Mouse (Mus musculus): Measurements from ENCODE around the gene Cish. TPM values are rescaled to one million over a fixed set of nuclear protein-coding genes. Genes with fewer than 3 reads are reported as not detected.

The Cish gene
- polyA plus RNA-seq, 1 experiment from 2014 or later: 31.1 TPM

DNA sequence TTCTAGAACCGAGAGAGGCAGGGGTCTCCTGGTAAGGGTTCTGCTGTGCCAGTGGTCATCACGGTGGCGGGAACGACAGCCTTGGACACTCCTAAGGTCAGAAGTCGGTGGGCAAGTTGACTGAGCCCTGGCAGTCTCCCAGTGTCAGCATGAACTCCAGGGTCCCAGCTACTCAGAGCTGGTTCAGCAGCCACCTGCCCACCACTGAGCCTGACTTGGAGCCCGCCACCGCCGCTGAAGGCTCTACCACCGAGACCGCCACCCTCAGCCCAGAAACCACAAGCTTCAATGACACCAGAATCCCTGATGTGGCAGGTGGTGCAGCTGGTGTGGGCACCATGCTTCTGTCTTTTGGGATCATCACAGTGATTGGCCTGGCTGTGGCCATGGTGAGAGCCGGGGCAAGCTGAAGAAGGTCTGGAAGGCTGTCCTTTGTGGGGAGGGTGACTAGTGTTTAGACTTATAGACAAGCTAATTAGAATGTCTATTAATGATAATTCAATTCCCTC lies 46.4 kb downstream of the Cish start:
- no peak for ATAC-seq (replicated peaks; ENCODE audit: insufficient number of reproducible peaks, insufficient read depth, low FRiP score, low read depth)
- H3K27ac ChIP-seq: no peak overlapping the region
- no peaks in the 10 kb centered on the region for H3K9me3 ChIP-seq (replicated peaks)
- no peak overlapping the region for H3K4me2 ChIP-seq
- H3K36me3 ChIP-seq: no peaks in the 10 kb centered on the region
- H3K9ac ChIP-seq: no peak overlapping the region
- H3K4me1 ChIP-seq (replicated peaks): peaks cover 24% of the 10 kb centered on the region
- H3K27me3 ChIP-seq: peaks cover 6% of the 10 kb centered on the region
- no peak overlapping the region for H3K4me3 ChIP-seq
- WGBS: 82% methylated on average over 11 of the region's 11 CpGs

DNA sequence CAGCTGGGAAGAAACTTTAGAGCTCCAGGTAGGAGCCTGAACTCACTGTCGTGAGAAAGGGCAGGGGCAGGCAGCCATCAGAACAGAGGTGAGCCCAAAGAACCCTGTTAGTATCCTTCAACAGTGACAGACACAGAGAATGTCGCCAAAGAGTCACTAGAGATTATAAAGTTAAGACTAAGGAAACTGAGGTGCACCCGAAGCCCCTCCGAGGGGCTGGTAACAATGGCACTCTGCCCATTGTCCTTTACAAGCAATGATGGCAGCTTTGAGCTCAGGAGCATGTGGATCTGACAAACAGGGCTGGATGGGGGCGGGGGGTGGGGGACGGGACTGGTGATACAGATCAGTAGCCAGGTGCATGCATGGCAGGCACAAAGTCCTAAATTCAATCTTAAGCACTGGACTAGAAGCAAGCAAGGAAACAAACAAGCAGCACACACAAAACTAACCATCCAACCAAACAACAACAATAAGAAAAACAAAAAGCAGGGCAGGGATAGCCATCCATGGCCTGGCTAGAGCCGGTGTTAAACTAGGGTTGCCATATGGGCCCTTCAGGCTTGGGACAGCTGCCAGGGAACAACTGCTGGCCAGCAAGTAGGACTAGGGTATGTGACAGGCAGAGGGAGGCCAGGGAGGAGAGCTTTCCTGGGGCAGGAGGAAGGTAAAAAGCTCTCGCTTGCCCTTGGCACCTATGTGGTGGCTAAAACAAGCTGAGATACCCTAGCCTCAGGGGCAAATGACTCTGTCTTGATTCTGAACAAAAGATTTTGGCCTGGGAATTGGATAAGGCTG lies 47.5 kb downstream of the Cish start:
- Histone ChIP-seq H3K27me3 (peaks cover 6% of the 10 kb centered on the region), H3K4me3 (no peak overlapping the region), H3K4me1 (replicated peaks) (peaks cover 16% of the 10 kb centered on the region), H3K9me3 (replicated peaks) (no peaks in the 10 kb centered on the region), H3K36me3 (no peaks in the 10 kb centered on the region), H3K27ac (no peak overlapping the region), H3K4me2 (no peak overlapping the region), H3K9ac (no peak overlapping the region)
- ATAC-seq (replicated peaks; ENCODE audit: insufficient number of reproducible peaks, insufficient read depth, low FRiP score, low read depth): no peak
- WGBS: 66% methylated on average over 8 of the region's 8 CpGs

DNA sequence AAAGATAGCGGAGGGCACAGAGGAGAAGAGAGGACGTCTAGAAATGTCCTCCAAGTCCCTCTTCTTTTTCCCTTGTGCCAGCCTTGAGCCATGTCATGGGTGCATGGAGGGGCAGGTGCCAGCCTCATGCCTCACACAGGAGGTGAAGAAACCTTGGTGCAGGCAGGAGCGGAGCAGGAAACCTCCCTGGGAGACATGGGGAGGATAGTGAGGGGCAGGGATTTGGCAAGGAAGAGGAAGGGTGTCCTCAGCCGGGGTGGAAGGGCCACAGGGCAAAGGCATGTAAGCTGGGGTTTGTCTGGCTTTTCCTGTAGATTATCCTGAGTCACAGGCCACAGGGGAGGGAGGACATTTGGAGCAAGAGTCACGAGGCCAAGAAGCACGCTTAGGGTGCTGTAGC lies 48.2 kb downstream of the Cish start:
- Histone ChIP-seq H3K9ac (no peak overlapping the region), H3K4me1 (replicated peaks) (peaks cover 10% of the 10 kb centered on the region), H3K27ac (no peak overlapping the region), H3K4me2 (no peak overlapping the region), H3K36me3 (no peaks in the 10 kb centered on the region), H3K27me3 (peaks cover 6% of the 10 kb centered on the region), H3K4me3 (no peak overlapping the region), H3K9me3 (replicated peaks) (no peaks in the 10 kb centered on the region)
- 63% methylated on average over 6 of the region's 6 CpGs for WGBS
- no peak for ATAC-seq (replicated peaks; ENCODE audit: insufficient number of reproducible peaks, insufficient read depth, low FRiP score, low read depth)

DNA sequence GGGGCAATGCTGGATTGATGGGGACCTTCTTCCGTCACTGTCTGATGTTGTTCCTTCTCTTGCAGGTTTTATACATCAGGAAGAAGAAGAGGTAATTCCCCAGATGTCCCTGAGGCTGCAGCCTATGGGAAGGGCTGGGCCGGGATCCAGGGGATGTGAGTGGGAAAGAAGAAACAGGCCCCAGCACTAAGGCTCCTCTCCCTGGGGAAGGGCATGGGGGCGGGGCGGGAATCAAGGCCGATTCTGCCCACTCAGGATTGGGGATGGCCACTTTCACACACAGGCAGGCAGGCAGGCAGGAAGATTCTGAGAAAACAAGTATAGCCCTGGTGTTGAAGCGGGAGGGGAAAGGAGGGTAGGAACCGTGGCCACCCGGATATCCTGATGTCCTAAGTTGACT lies 50.3 kb downstream of the Cish start:
- no peaks in the 10 kb centered on the region for H3K36me3 ChIP-seq
- H3K27me3 ChIP-seq: peaks cover 6% of the 10 kb centered on the region
- H3K4me2 ChIP-seq: no peak overlapping the region
- ATAC-seq (replicated peaks; ENCODE audit: insufficient number of reproducible peaks, insufficient read depth, low FRiP score, low read depth): no peak
- peaks cover 3% of the 10 kb centered on the region; the same call in 1 of the 2 replicates for H3K4me1 ChIP-seq (replicated peaks)
- H3K27ac ChIP-seq: no peak overlapping the region
- H3K9ac ChIP-seq: no peak overlapping the region
- H3K4me3 ChIP-seq: no peak overlapping the region
- 83% methylated on average over 8 of the region's 8 CpGs for WGBS
- H3K9me3 ChIP-seq (replicated peaks): no peaks in the 10 kb centered on the region

DNA sequence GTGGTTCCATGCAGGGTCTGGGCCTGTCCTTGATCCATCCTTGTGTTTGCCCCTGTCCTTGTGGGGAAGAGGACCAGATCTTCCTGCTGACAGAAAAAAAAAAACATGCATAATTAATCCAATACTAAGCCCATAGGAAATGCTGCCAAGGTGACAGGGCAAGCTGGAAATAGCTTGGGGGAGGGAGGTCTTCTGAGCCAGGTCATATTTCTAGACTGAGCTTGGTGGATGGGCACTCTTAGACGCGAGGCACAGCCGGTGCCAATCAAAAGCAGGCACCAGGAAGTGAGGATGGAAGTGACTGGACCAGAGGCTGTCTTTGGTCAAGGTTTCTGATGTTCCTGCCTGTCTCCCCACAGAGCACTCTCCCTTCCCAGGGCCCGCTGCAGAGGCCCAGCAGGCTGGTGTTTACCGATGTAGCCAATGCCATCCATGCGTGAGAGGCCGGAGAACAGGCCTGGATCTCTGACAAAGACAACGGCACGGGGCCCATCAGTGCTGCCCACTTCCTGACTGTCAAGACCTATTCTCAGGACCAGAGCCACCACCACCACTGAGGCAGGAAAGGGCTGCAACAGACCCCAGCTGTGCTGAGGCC lies 51.9 kb downstream of the Cish start:
- H3K9me3 ChIP-seq (replicated peaks): no peaks in the 10 kb centered on the region
- H3K4me1 ChIP-seq (replicated peaks): no peaks in the 10 kb centered on the region
- no peaks in the 10 kb centered on the region for H3K36me3 ChIP-seq
- H3K4me2 ChIP-seq: no peak overlapping the region
- H3K4me3 ChIP-seq: no peak overlapping the region
- H3K9ac ChIP-seq: no peak overlapping the region
- WGBS: 75% methylated on average over 9 of the region's 9 CpGs
- peaks cover 4% of the 10 kb centered on the region; the same call in 1 of the 2 replicates for H3K27me3 ChIP-seq
- H3K27ac ChIP-seq: no peak overlapping the region
- ATAC-seq (replicated peaks; ENCODE audit: insufficient number of reproducible peaks, insufficient read depth, low FRiP score, low read depth): no peak

DNA sequence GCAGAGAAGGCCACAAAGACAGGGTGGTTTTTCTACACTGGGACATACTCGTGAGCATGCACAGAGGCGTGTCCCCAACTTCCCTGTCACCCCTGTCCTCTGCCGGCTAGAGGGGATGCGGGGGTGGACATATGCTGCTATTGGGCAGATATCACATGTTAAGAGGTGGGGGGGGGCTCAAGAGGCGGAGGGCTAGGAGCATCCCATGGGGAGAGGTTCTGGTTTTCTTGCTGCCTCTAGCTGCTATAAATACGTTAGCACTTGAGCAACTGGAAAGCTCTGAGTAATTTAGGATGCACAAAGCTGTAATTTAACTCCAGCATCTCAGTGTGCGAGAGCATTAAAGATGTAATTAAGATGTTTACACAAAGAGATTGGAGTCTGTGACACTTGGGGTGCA lies 53.5 kb downstream of the Cish start:
- Histone ChIP-seq H3K9me3 (replicated peaks) (no peaks in the 10 kb centered on the region), H3K4me3 (no peak overlapping the region), H3K4me2 (no peak overlapping the region), H3K36me3 (no peaks in the 10 kb centered on the region), H3K9ac (no peak overlapping the region), H3K27me3 (peaks cover 4% of the 10 kb centered on the region; the same call in 1 of the 2 replicates), H3K4me1 (replicated peaks) (no peaks in the 10 kb centered on the region), H3K27ac (no peak overlapping the region)
- ATAC-seq (replicated peaks; ENCODE audit: insufficient number of reproducible peaks, insufficient read depth, low FRiP score, low read depth): no peak
- whole genome bisulfite sequencing: 68% methylated on average over 7 of the region's 7 CpGs

Other genes with a start within 250 kb of the Cish start
- gene Dock3, start 64.1 kb upstream of the Cish start, polyA plus RNA-seq (2015; fragmentation: Nextera tagmentation; extraction: Ambion mirVana): 0.11 and 0.20 TPM in 2 replicates
- gene Mapkapk3, start 6.1 kb upstream of the Cish start, polyA plus RNA-seq (2015; fragmentation: Nextera tagmentation; extraction: Ambion mirVana): 6.9 and 12.9 TPM in 2 replicates
- 11.2 and 11.8 TPM in 2 replicates for gene Hemk1, start 42.3 kb downstream of the Cish start, polyA plus RNA-seq (2015; fragmentation: Nextera tagmentation; extraction: Ambion mirVana)
- 0.90 and 1.1 TPM in 2 replicates for gene 6430571L13Rik, start 44.6 kb downstream of the Cish start, polyA plus RNA-seq (2015; fragmentation: Nextera tagmentation; extraction: Ambion mirVana)
- 2.6 and 3.6 TPM in 2 replicates for gene Cacna2d2, start 103.6 kb downstream of the Cish start, polyA plus RNA-seq (2015; fragmentation: Nextera tagmentation; extraction: Ambion mirVana)
- 31.5 and 35.5 TPM in 2 replicates for gene Tmem115, start 237.9 kb downstream of the Cish start, polyA plus RNA-seq (2015; fragmentation: Nextera tagmentation; extraction: Ambion mirVana)
- gene Cyb561d2, start 246.2 kb downstream of the Cish start, polyA plus RNA-seq (2015; fragmentation: Nextera tagmentation; extraction: Ambion mirVana): 14.7 and 19.5 TPM in 2 replicates
- gene Nprl2, start 246.2 kb downstream of the Cish start, polyA plus RNA-seq (2015; fragmentation: Nextera tagmentation; extraction: Ambion mirVana): 26.4 and 30.5 TPM in 2 replicates